Mouse (Mus musculus): ENCODE measurements around the gene Fpr-rs7.

The Fpr-rs7 gene

GRCm38 (mm10) chr17:20114126-20114525 lies at the start of gene Fpr-rs7:
Gene Fpr-rs7, minus strand, starts transcription at chr17:20114226.
- DNase-seq (ENCODE audit: low read depth, low spot score), result no peak

- no peak for DNase-seq (ENCODE audit: low read depth, low spot score)
Measured at GRCm38 (mm10) chr17:20074090-20074489, 39.9 kb downstream of the Fpr-rs7 start.

- DNase-seq (ENCODE audit: low read depth, low spot score), result no peak
Measured at GRCm38 (mm10) chr17:20071656-20072396, 42.2 kb downstream of the Fpr-rs7 start.

Data from skeletal muscle tissue, adult 2 months (tissue).